Mouse (Mus musculus): ENCODE measurements around the gene Adgrv1.

DNA sequence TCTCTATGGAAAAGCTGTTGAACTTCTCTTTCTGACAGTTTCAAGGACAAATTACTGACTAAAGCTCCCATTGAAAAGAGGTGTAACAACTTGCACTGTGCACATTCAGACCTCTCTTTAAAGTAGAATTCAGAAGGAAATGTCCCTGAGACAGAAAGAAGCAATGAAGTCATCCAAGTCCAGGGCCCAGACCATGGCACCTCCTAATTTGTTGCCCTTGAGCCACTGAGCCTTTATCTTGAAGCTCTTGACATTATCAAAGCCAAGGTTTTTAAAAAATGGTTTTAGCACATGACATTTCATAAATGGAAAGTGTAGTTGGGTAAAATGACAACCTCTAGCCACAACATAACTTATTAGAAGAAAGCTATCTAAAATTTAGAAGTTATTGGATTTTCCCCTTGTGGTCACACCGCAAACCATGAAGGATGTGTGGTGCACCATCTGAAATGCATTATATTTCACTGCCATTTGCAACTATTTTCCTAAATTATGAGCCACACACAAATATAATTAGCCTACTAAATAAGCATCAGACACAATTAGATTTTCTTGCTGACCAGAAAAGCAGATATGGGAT, 352.2 kb downstream of the Adgrv1 start:
- TF ChIP-seq EP300 (IDR thresholded peaks at IDR 0.05; ENCODE audit: low read depth) = no peak
- TF ChIP-seq CTCF (IDR thresholded peaks at IDR 0.05; ENCODE audit: low read depth) = no peak
